Mouse (Mus musculus) ES-E14 (cell line): ENCODE data around the gene Gne. TPM values are rescaled to one million over a fixed set of nuclear protein-coding genes. Genes with fewer than 3 reads are reported as not detected.
A peak's percentile ranks its signal among the peaks of the same experiment; 100 is the strongest.

Experiments
- DNase-seq: peaks from one replicate; pipeline ENCODE4 v3.0.0-alpha.2; 2013; ENCODE audit warnings: low read depth, low spot score
- H3K27ac ChIP-seq: 2 replicates; pipeline ENCODE4 v1.5.1; 2012; ENCODE audit warnings: low read depth, mild to moderate bottlenecking, low read length, moderate library complexity, mixed read lengths; ENCODE audit not compliant: poor library complexity, insufficient read depth, severe bottlenecking
- H3K36me3 ChIP-seq: 2 replicates; pipeline ENCODE4 v1.6.1; 2012; ENCODE audit warnings: mild to moderate bottlenecking, low read length, moderate library complexity, mixed read lengths; ENCODE audit not compliant: control insufficient read depth, poor library complexity, insufficient read depth, severe bottlenecking
- H3K4me1 ChIP-seq, 2 experiments: fragments of 150-350 bp in 1 of 2; sonication (generic) in 1 of 2; 2 replicates each; pipeline ENCODE4 v1.6.1; 2012; ENCODE audit warnings: low read length in 2 of 2, mild to moderate bottlenecking in 1 of 2, mixed read lengths in 1 of 2; ENCODE audit not compliant: control insufficient read depth in 2 of 2, insufficient read depth in 2 of 2, poor library complexity in 1 of 2
- H3K4me3 ChIP-seq, 2 experiments: fragments of 150-350 bp in 1 of 2; sonication (generic) in 1 of 2; 2 replicates each; pipeline ENCODE4 v1.5.1; 2012; ENCODE audit warnings: low read length in 2 of 2, low read depth in 1 of 2, mild to moderate bottlenecking in 1 of 2, mixed read lengths in 1 of 2; ENCODE audit not compliant: insufficient read depth in 1 of 2, poor library complexity in 1 of 2, severe bottlenecking in 1 of 2
- H3K9ac ChIP-seq: 2 replicates; pipeline ENCODE4 v1.6.1; 2012; ENCODE audit warnings: low read depth, mild to moderate bottlenecking, low read length, mixed read lengths; ENCODE audit not compliant: poor library complexity, insufficient read depth, severe bottlenecking
- H3K9me3 ChIP-seq: fragments of 150-350 bp; sonication (generic); 2 replicates; pipeline ENCODE4 v1.6.1; 2012; ENCODE audit warnings: low read depth, mild to moderate bottlenecking, low read length; ENCODE audit not compliant: control insufficient read depth, insufficient read depth
- CHD2 ChIP-seq: IDR thresholded peaks from 2 replicates; pipeline ENCODE4 v1.6.1; 2014; ENCODE audit warnings: mild to moderate bottlenecking, low read depth, low read length, inconsistent platforms
- HCFC1 ChIP-seq: IDR thresholded peaks from 2 replicates; pipeline ENCODE4 v1.6.1; 2012; ENCODE audit warnings: low read length, inconsistent platforms, borderline replicate concordance; ENCODE audit not compliant: insufficient read depth
- MAFK ChIP-seq: IDR thresholded peaks from 2 replicates; pipeline ENCODE4 v1.6.1; 2014; ENCODE audit warnings: mild to moderate bottlenecking, low read depth, low read length, inconsistent platforms; ENCODE audit not compliant: insufficient read depth
- ZC3H11A ChIP-seq: IDR thresholded peaks from 2 replicates; pipeline ENCODE4 v1.6.1; 2012; ENCODE audit warnings: low read depth, mild to moderate bottlenecking, inconsistent platforms, low read length, borderline replicate concordance
- ZNF384 ChIP-seq: IDR thresholded peaks from 2 replicates; pipeline ENCODE4 v1.6.1; 2012; ENCODE audit warnings: low read depth, low read length, inconsistent platforms
- in situ Hi-C, 2 experiments: fragments of 600-800 bp; cut with MboI; formaldehyde crosslinking; loops; one replicate each; pipeline ENCODE4 v1.15.1; 2025; ENCODE audit warnings: low sequenced_read_pairs in 2 of 2, inconsistent platforms in 1 of 2; ENCODE audit not compliant: unreplicated experiment in 2 of 2
- total RNA-seq: library from RNA; depleted of rRNA; stranded (reverse); fragments of 300-350 nt; gene quantifications from 2 replicates; pipeline ENCODE4 v1.2.3, GENCODE M21; 2012; rRNA removed

The Gne gene
- total RNA-seq, result 17.5 and 20.5 TPM in 2 replicates

DNA sequence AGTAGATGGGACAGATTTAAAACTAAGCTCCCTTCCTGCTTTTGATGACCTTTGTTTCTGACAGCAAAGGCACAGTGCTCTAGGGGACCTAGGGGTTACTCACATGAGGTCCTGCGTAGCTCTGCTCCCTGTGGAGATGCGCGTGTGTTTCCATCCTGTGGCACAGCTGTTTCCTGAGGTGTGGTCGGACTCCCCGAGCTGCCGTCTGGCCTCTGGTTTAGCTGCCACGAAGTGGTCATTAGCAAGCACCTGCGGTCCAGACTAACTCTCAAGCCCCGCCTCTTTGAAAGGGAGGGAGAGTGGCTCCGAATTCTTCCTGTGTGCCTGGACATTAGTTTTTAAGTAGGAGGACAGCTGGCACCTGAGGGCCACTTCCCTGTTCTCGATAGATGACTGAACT is at the start of gene Gne:
Gne (minus strand) TSS at position 233 of the 400 bp plus-strand sequence.
- no peak for DNase-seq
- TF ChIP-seq MAFK, result no peak
- no peak for TF ChIP-seq ZNF384
- no peak for TF ChIP-seq ZC3H11A
- Histone ChIP-seq H3K9me3 (no peaks in the 10 kb centered on the region), H3K36me3 (no peaks in the 10 kb centered on the region), H3K27ac (no peak within 1 kb of the TSS), H3K4me1 (peaks cover 0 to 4% of the 10 kb centered on the region in 2 experiments; a peak in 1 of 4 replicates), H3K9ac (no peak within 1 kb of the TSS), H3K4me3 (no peak within 1 kb of the TSS)
- in situ Hi-C loops, result no loop called here

- Histone ChIP-seq H3K36me3 (peaks cover 20% of the 10 kb centered on the region; the same call in 1 of the 2 replicates), H3K9ac (no peak overlapping the region), H3K4me1 (no peaks in the 10 kb centered on the region), H3K27ac (no peak overlapping the region), H3K4me3 (no peak overlapping the region), H3K9me3 (no peaks in the 10 kb centered on the region)
- TF ChIP-seq HCFC1, result no peak
- no peak for TF ChIP-seq MAFK
- no peak for TF ChIP-seq ZNF384
- no peak for TF ChIP-seq CHD2
- TF ChIP-seq ZC3H11A, result no peak
- in situ Hi-C loops, result no loop called here
- no peak for DNase-seq
Observed at GRCm38 (mm10) chr4:44126805-44127204, 42.8 kb upstream of the Gne start.

DNA sequence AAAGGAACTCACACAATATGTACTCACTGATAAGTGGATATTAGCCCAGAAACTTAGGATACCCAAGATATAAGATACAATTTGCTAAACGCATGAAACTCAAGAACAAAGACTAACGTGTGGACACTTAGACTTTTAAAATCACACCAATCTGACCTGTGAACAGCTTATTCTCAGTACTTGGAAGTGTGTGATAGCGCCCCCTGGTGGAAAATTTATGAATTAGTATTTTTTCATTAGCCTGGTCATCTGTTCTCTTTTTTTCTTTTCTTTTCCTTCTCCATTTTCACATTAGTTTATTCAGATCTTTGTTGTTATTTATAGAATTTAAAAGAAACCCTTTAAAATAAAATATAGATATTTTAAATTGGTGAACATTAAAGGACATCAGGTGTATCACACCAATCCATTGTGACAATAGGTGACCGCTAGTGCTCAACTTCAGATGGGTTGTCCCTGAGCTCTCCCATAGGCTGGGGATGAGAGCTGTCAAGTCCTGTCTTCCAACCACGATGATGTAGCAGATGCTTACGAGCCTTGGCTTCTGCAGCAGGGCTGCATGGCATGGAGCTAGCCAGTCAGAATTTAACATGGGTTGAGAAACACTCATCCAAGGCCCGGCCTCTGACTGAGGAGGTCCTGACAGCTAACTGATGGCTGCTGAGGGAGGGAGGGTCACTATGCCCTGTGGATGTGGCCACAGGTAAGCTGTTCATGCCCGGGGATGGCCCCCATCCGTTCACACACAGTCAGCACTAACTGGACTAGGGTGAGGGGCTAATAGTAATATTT is 35.6 kb upstream of the Gne start:
- in situ Hi-C loops, result no loop called here
- Histone ChIP-seq H3K27ac (no peak overlapping the region), H3K9ac (no peak overlapping the region), H3K4me1 (no peaks in the 10 kb centered on the region), H3K4me3 (no peak overlapping the region), H3K9me3 (no peaks in the 10 kb centered on the region), H3K36me3 (peaks cover 2% of the 10 kb centered on the region; the same call in 1 of the 2 replicates)
- peak; percentile 41 for DNase-seq
- TF ChIP-seq MAFK (no peak), HCFC1 (no peak), ZC3H11A (no peak), ZNF384 (no peak), CHD2 (no peak)

GRCm38 (mm10) chr4:44115046-44115445 is 31.1 kb upstream of the Gne start:
- Histone ChIP-seq H3K4me1 (peaks cover 0 to 5% of the 10 kb centered on the region in 2 experiments; a peak in 1 of 4 replicates), H3K27ac (no peak overlapping the region), H3K36me3 (no peaks in the 10 kb centered on the region), H3K4me3 (no peak overlapping the region), H3K9ac (no peak overlapping the region), H3K9me3 (no peaks in the 10 kb centered on the region)
- DNase-seq, result no peak
- in situ Hi-C loops, result no loop called here
- TF ChIP-seq MAFK, result no peak
- TF ChIP-seq ZNF384, result no peak
